Mouse (Mus musculus) lung, adult 2 months (tissue): ENCODE measurements at regions not wholly inside any gene's neighbourhood (a gene's known extent, or its start where the extent isn't known, plus 50 kb on each side); places are given as distances from the start of the nearest gene placed in this dataset.

Source experiments
- DNase-seq: peaks from one replicate; pipeline ENCODE4 v3.0.0; 2022
- H3K4me1 ChIP-seq: fragments of 200-500 bp; 2 replicates; pipeline ENCODE4 v1.6.1; 2011; ENCODE audit warnings: low read length; ENCODE audit not compliant: control insufficient read depth, insufficient read depth
- H3K4me3 ChIP-seq: fragments of 200-500 bp; replicated peaks from 2 replicates; pipeline ENCODE3; 2011; ENCODE audit warnings: low read depth, mild to moderate bottlenecking, control low read depth, low read length; ENCODE audit errors: extremely low read depth
- CTCF ChIP-seq: fragments of 200-500 bp; IDR thresholded peaks from 2 replicates; pipeline ENCODE4 v1.5.1; 2011; ENCODE audit warnings: mild to moderate bottlenecking, low read length, control low read depth; ENCODE audit not compliant: insufficient read depth
- POLR2A ChIP-seq: fragments of 200-500 bp; IDR thresholded peaks from 2 replicates; pipeline ENCODE4 v1.6.1; 2011; ENCODE audit warnings: low read depth, mild to moderate bottlenecking, control low read depth, low read length, borderline replicate concordance; ENCODE audit errors: extremely low read depth
- WGBS: fragments of 180-500 bp; shearing (Covaris S2); methylation state at CpG from one replicate; pipeline ENCODE4 v1.1.7; 2018; 5-methylcytosine and 5-hydroxymethylcytosine counted together

DNA sequence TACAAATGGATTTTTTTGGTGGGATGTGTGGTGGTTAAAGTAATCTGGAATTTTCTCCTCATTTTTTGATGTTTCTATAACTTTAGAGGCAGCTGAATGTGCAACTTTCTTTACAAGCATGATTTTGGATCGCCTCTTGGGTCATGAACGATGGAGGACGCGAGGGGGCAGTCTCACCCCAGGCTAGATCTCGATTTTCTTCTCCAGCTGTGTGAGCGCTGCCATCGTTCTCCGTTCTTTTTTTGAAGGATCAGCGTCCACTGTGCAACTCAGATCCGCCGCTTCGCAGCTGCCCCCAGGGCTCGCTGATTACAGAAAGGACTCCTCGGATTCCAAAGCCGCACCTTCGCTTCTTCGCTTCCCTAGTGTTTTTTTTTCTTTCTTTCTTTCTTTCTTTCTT, 63.4 kb upstream of the Got2 start:
- 2% methylated on average over 17 of the region's 17 CpGs for WGBS
- no peak overlapping the region for H3K4me3 ChIP-seq
- DNase-seq = peak; percentile 38
- TF ChIP-seq CTCF = peak; percentile 73
- TF ChIP-seq POLR2A = no peak
- H3K4me1 ChIP-seq = no peaks in the 10 kb centered on the region
